Comparison of ENCODE assay signal across 9 mouse cellular contexts in genomic region chrX:165104171-165104570, GRCm38 (mm10).
"Had no signal": no experiment of that assay in that cellular context is flagged by ENCODE, and none has a peak within 500 bp of the region (broad histone marks: within the 10 kb centered on the region; RNA-seq: fewer than 3 reads in every experiment).

No protein-coding gene starts in this region.

- DNase-seq: kidney, adult 2 months; kidney, postnatal 14 days; lung, adult 2 months; lung, postnatal 36 days; thymus, adult 18-20 months; thymus, postnatal 14 days had no signal

- ATAC-seq: intestine, embryonic 16.5 days; lung, postnatal 0 days; midbrain, embryonic 13.5 days had no signal
